Mouse (Mus musculus) forelimb bud, embryonic 11.5 days (tissue): ENCODE data around the gene Ugt1a6a.

Experiments
- DNase-seq: peaks from one replicate; pipeline ENCODE4 v3.0.0-alpha.2; 2012; ENCODE audit warnings: low read depth, low spot score

The Ugt1a6a gene

DNA sequence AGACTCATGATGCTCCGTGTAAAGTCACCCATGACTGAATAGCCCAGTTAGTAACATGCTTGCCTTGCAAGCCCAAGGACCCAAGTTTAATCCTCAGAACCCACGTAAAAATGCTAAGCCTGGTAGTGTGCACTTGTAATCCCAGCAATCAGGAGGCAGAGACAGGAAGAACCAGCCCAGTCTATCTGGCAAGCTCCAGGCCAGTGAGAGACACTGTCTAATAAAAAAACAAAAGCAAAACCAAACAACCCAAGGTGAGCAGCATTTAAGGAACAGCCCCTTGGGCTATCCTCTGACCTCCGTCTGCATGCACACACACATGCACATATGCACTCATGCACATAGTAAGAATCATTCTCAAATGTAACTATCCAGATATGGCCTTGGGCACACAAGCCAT is 95.0 kb downstream of the Ugt1a6a start:
- no peak for DNase-seq

- no peak for DNase-seq
These were observed 95.4 kb downstream of the Ugt1a6a start for GRCm38 (mm10) chr1:88229986-88230385.

DNA sequence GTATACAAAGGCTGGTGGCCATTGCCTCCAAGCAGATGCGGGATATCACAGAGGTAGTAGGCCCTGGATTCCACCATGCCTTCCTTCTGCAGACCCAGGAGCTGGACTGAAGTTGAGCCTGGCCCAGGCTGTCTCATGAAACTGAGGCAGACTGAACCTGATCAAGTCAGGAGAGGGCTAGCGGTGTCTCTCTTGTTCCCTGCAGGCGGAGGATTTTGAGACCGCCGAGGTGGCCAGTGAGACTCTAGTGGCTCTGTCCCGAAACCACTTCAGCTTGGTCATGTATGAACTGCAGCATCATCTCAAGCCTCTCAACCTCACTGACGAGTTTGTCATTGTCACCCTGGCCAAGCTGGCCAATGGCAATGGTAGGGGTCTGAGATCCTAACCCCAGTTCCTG is 95.8 kb downstream of the Ugt1a6a start:
- no peak for DNase-seq

DNA sequence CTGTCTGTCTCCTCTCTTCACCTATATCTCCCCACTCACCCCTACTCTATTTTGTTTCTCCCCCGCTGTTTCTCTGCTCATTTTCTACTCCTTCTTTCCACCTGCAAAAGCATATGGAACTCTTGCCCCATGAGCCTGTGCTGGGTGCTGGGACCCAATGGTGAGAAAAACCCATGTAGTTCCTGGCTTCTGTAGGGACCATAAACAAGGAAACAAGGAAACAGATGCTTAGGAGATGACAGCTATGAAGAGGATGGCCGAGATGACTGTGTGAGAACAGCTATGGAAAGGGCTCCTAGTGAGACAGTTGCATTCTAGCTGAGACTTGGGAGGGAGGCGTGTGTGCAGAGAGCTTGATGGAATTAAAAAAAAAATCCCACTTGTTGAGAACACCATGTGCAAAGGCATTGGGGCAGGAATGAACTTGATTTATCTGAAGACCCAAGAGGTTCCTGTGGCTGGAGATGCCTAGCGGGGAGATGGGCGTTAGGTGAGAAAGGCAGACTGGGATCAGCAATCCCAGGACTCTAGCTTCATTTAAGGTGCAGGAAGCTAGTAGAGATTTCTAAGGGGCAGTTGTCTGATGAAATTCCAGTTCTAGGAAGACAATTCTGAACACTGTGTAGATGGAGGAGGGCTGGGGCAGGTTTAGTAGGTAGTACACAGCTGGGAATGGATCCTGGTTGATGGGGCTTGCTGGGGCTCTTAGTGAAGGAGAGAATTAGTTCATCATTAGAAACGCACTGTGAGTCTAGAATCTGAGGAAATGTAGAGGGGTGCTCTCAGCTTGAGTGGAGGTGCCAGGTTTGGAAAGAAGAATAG is 96.6 kb downstream of the Ugt1a6a start:
- DNase-seq: no peak

GRCm38 (mm10) chr1:88231803-88232499 is 97.3 kb downstream of the Ugt1a6a start:
- DNase-seq: no peak

DNA sequence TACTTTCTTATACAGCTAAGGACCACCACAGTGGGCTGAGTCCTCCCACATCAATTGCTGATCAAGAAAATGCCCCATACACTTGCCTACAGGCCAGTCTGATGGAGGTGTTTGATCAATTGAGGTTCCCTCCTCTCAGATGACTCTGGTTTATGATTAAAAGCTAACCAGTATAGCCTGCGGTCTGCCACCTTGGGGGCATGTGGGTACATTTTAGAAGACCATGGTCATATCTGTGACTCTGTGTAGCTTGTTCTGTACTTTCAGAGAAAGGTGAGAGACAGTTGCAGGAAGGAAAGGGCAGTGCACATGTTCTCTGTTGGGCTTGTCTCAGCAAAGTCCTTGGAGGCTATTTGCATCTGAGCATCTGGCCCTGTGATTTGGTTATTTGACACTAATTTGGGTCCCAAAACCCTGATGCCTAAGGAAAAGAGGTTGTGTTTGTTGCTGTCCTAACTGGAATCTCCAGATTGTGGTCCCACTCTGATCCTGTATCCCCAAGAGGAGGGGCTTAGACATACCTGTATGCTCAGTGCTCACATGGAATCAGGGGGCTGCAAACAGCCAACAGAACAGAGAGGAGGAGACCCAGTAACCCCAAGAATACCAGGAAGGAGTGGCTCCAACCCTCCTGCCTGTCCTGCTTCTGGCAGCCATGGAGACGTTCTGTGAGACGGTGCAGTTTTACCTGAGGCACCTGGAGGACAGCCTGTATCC is 98.2 kb downstream of the Ugt1a6a start:
- no peak for DNase-seq

- no peak for DNase-seq
These were observed 99.0 kb downstream of the Ugt1a6a start for GRCm38 (mm10) chr1:88233421-88234247.

GRCm38 (mm10) chr1:88234248-88234610 is 99.6 kb downstream of the Ugt1a6a start:
- no peak for DNase-seq

DNA sequence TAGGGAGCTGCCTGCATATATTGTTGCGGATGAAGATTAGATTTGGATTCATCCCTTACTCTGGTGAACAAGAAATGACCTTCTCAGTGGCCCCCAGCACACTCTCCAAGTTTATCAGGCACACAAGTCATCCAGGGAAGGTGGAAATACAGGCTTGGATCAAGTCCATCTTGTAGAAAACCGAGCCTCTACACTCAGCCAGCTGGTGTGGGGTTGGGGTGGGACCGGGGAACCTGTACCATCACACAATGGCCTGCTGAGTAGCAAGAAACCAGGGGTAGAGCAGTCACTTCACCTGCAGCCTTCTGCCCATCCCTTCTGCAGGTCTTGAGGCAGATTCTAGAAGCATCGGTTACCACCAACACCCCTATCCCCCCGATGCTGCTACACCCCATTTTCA is 100.0 kb downstream of the Ugt1a6a start:
- no peak for DNase-seq

DNA sequence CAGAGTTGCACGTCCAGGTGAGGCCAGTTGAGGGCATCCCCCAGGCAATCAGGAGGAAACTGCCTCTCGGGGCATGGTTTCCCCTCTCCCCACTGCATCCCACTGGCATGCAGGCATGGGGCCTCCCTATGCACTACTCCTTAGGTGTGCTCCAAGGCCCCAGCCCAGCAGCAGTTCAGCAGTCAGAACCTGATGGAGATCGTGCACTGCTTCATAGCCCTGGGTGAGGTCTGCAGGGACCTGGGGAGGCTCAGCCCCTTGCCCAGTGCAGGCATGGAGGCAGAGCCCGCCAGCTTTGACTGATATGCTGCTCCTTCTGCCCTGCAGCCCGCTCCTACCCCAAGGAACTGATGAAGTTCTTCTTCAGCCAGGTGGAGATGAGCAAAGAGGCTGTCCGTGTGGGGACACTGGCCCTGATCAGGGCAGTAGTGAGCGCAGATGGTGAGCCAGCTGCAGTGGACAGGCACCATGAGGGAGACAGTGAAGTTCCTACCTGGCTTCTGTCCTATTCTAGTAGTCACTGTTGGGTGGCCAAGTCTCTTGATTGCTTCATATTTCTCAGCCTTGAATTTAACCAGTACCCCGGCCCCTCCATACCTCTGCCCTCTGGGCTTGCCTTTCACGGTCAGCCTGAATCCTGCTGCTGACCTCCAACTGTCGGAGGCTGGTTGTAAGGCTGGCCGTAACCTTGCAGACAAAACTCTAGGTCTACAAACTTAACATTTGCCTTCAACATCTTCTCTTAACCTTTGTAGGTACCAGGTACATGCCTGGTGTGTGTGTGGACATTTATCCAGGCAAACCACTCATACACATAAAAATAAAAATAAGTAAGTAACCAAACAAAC is 100.7 kb downstream of the Ugt1a6a start:
- no peak for DNase-seq

DNA sequence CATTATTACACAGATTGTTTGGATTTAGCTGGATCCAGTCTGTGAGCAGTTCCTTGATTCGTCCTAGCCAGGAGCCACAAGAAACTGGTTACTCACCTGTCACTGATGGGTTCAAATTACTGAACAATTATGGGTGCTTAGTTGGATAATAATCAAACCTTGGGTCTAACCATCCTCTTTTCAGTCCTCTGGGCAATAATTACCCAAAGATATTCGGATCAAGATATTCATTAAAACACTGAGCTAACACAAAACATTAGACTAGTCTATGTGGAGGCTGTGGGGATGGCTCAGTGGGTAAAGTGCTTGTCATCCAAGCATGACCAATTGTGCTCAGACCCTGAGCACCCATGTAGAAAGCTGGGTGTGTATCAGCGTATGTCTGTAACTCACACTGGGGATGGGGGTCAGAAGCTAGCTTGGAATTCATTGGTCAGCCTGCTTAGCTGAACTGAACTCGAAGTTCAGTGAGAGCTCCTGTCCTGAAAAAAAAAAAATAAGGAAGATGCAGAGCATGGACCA is 101.3 kb downstream of the Ugt1a6a start:
- DNase-seq: no peak

DNA sequence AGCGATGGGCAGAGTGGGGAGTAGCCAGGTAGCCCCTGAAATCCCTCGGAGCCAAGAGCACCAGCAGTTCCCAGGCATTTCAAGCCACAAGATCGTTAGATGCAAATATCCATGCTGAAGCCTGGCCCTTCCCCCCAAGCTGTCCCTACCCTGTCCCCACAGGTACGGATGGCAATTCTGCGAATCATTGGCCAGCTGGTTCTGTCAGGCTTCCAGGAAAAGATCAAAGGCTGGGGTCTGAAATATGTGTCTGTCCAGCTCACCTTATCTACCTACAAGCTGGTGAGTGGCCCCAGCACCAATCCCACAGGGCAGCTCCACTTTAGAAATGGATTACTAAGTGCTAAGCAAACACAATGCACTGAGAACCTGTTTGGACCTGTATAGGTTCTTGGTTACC is 102.7 kb downstream of the Ugt1a6a start:
- DNase-seq: no peak

DNA sequence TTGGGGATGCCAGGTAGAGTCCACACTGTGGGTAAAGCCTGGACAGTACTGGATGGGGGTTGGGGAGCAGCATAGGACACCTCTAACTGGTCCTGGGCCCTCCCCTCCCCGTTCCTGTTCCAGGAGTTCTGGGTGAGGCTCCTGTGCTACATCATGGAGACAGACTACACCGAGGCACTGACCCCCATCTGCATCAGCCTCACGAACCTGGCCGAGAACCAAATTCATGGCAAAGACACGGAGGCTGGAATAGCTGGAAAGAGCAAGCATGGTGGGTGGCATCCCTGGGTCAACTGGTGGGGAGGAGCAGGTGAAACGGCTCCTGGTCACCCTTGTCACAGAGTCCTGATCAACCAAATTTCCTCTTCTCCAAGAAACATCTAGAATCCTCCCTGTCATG is 104.2 kb downstream of the Ugt1a6a start:
- DNase-seq: no peak

- no peak for DNase-seq
These were observed 105.5 kb downstream of the Ugt1a6a start for GRCm38 (mm10) chr1:88240072-88240471.

DNA sequence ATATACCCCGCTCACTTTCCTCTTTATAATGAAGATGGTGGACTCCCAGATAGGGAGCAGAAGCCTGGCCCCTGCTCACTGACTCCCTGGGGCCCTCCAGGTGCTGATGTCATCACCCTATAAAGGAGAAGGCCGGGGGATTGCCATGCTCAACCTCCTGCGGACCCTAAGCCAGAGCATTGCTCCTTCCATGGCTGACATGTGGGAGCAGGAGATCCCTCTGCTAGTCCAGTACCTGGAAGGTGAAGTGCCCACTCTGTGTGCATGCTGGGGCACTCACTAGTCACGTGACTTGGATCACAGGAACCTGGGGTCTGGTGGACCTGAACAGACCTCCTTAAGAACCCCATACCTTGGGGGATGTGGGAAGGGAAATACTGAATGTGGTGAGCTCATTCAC is 106.0 kb downstream of the Ugt1a6a start:
- no peak for DNase-seq

- DNase-seq: no peak
These were observed 109.3 kb downstream of the Ugt1a6a start for GRCm38 (mm10) chr1:88243861-88244260.

DNA sequence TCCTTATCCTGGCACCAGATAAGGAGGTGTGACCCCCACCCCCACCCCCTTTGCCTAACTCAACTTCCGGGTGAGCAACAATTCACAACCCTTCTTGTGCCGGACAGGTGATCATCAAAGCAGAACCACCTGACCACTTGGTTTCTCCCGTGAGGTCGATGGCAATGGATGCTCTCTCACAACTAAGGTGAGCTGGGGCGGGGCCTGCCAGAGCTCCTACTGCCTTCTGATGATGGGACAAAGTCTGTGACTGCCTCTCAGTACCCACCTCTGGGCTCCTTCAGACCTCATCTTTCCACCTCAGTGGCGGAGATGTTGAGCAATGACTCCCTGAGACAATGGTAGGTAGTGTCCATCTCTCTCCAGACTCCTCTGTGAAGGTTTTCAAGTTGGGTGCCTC is 111.3 kb downstream of the Ugt1a6a start:
- DNase-seq: no peak

GRCm38 (mm10) chr1:88246386-88246785 is 111.8 kb downstream of the Ugt1a6a start:
- DNase-seq: no peak

- no peak for DNase-seq
These were observed 113.1 kb downstream of the Ugt1a6a start for GRCm38 (mm10) chr1:88247660-88248059.

GRCm38 (mm10) chr1:88248658-88249057 is 114.0 kb downstream of the Ugt1a6a start:
- no peak for DNase-seq

GRCm38 (mm10) chr1:88249596-88249995 is 115.0 kb downstream of the Ugt1a6a start:
- no peak for DNase-seq
